Mouse (Mus musculus): ENCODE data around the gene Metap1d.

Metap1d gene

GRCm38 (mm10) chr2:71545882-71546639 is 93.0 kb downstream of the Metap1d start:
- no peak for DNase-seq

DNA sequence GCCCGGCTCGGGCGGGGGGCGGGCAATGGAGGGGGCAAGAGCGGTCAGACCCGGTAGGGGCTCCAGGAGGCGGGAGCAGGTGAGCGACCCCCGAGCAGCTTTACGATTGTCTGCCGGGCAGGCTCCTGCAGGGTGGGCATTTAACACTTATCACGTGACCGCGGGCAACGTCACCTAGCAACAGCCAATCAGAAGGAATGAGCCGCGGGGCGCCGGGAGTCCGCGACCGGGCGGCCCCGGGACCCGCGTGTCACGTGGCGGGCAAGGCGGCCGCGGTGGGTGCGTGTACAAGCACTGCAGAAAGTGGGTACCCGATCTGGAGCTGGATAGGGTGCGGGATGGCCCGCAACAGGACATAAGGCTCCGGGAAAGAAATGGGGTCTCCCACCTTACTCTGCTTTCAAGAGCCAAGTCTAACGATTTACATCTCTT is 93.6 kb downstream of the Metap1d start, which contains the start of gene Dlx2:
Gene Dlx2, minus strand, starts transcription at position 115 of the 432 bp plus-strand sequence.
- no peak for DNase-seq

- no peak for DNase-seq
These were observed 94.8 kb downstream of the Metap1d start for GRCm38 (mm10) chr2:71547829-71548228.

GRCm38 (mm10) chr2:71550330-71550729 is 97.3 kb downstream of the Metap1d start:
- no peak for DNase-seq

DNA sequence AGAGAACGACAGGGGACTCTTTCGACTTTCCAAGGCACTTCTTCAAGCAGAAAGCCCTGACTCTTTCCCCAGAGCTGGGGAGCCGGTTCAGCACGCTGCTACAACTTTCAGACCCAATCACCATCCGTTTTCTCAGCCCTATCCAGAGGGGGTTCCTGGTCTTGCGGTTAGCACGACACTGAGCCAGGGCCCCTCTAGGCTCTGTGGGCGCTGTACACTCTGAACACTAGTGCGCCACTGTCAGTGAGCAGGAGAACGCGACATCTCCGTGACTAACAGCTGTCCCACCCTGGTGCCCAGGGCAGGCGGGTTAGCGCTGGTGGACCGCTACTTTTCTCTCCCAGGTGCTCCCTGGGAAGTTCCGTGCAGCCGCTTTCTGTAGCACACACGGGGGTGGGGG is 98.6 kb downstream of the Metap1d start:
- no peak for DNase-seq

GRCm38 (mm10) chr2:71556071-71556470 is 103.0 kb downstream of the Metap1d start:
- no peak for DNase-seq

DNA sequence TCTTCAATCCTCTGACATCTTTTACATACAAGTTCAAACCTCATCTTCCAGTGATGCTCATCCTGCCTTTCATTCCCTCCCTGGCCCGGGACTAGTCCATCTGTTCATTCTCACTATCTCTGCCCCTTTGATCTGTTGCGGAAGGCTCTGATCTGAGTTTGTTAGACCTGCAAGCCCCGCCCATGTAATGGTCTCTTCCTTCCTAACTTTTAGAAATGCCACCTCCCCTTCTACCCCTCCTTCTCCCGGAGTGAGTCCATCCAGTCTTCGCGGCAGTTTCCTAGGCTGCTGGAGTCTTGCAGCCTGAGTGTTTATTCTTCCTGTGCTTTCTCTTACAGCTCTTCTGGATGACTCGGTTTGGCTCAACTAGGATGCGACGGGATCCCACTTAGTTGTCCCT is 113.4 kb downstream of the Metap1d start:
- no peak for DNase-seq

DNA sequence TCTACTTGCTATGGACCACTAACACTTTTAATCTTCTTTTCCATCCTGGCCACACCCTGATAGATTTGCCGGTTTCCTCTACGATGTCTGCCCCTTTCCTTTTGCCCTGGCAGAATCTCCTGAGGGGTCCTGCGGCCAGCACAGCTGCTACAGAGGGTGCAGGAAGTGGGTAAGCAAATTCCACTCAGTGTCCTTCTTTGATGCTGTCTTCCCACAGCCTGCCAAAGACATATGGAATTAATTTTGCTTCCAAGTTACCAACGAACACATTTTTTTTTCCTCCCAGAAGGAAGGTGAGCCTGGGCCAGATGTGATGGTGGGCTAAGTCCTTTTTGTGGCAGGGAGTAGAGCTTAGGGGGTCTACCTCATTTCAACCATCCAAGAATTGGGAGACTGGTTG is 120.7 kb downstream of the Metap1d start:
- DNase-seq: no peak

Measured in cerebellum, adult 11 months (tissue).